Mouse (Mus musculus) liver, adult 2 months (tissue): ENCODE results near the gene Uhrf1.

Source experiments
- CTCF ChIP-seq: fragments of 200-500 bp; IDR thresholded peaks from 2 replicates; pipeline ENCODE4 v1.5.1; 2011; ENCODE audit warnings: low read depth, low read length, control low read depth
- POLR2A ChIP-seq: fragments of 200-500 bp; IDR thresholded peaks from 2 replicates; pipeline ENCODE4 v1.6.1; 2011; ENCODE audit warnings: low read length, control low read depth; ENCODE audit not compliant: insufficient read depth; ENCODE audit errors: extremely low read depth

DNA sequence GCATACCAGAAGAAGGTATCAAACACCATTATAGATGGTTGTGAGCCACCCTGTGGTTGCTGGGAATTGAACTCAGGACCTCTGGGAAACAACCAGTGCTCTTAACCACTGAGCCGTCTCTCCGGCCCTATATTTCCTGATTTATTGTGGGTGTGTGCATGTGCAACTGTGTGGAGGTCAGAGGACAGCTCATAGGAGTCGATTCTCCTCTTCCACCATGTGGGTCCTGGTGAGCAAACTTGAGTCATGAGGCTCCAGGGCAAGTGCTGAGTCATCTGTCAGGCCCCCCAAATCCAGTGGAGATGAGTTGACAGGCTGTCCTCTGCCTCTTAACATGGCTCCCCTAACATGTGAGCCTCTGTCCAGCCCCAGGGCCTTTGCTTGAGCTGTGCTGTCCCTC is 37.3 kb upstream of the Uhrf1 start:
- no peak for TF ChIP-seq CTCF
- no peak for TF ChIP-seq POLR2A
